Mouse (Mus musculus): ENCODE data around the gene Mthfd1l. TPM values are rescaled to one million over a fixed set of nuclear protein-coding genes. Genes with fewer than 3 reads are reported as not detected.
"Not testable (repeated sequence)": the region's sequence is repeated elsewhere in the genome, so short reads cannot be mapped to it uniquely, and the experiment has no call there.

Gene Mthfd1l
- total RNA-seq, 2 experiments from 2014 or later: 0.87 to 1.3 TPM

- intact Hi-C loops (cut with DNase I): loop anchor here (5.0 kb wide), 1 partner anchor 71 kb away; no protein-coding TSS in a partner anchor
- DNase-seq: peak in 1 of 2 experiments; percentile 17
Measured at GRCm38 (mm10) chr10:4111095-4111794, 138.3 kb downstream of the Mthfd1l start.

- DNase-seq: peak in 1 of 2 experiments; percentile 25
- intact Hi-C loops (cut with DNase I): loop anchor here (2.0 to 5.0 kb wide), 2 partner anchors 71 to 223 kb away; no protein-coding TSS in a partner anchor
Measured at GRCm38 (mm10) chr10:4111795-4112139, 138.8 kb downstream of the Mthfd1l start.

GRCm38 (mm10) chr10:4112611-4113327 lies 139.9 kb downstream of the Mthfd1l start:
- DNase-seq: no peak
- intact Hi-C loops (cut with DNase I): loop anchor here (2.0 to 5.0 kb wide), 2 partner anchors 70 to 222 kb away; no protein-coding TSS in a partner anchor

- intact Hi-C loops (cut with DNase I): loop anchor here (2.0 to 5.0 kb wide), 2 partner anchors 69 to 222 kb away; no protein-coding TSS in a partner anchor
- DNase-seq: no peak
Measured at GRCm38 (mm10) chr10:4113328-4113658, 140.4 kb downstream of the Mthfd1l start.

- no peak for DNase-seq
- intact Hi-C loops (cut with DNase I): no loop called here
Measured at GRCm38 (mm10) chr10:4116653-4117052, 143.7 kb downstream of the Mthfd1l start.

GRCm38 (mm10) chr10:4117091-4117490 lies 144.2 kb downstream of the Mthfd1l start:
- no peak for DNase-seq
- intact Hi-C loops (cut with DNase I): no loop called here

GRCm38 (mm10) chr10:4119287-4119686 lies 146.4 kb downstream of the Mthfd1l start:
- intact Hi-C loops (cut with DNase I): no loop called here
- no peak for DNase-seq

- intact Hi-C loops (cut with DNase I): loop anchor here (1.0 kb wide), 1 partner anchor 41 kb away; no protein-coding TSS in a partner anchor
- DNase-seq: peak; percentile 63 to 71
Measured at GRCm38 (mm10) chr10:4120708-4121107, 147.8 kb downstream of the Mthfd1l start.

- intact Hi-C loops (cut with DNase I): no loop called here
- no peak for DNase-seq
Measured at GRCm38 (mm10) chr10:4121197-4121596, 148.3 kb downstream of the Mthfd1l start.

- DNase-seq; intact Hi-C loops (cut with DNase I): not testable (repeated sequence)
Measured at GRCm38 (mm10) chr10:4123280-4123945, 150.5 kb downstream of the Mthfd1l start.

GRCm38 (mm10) chr10:4124148-4124547 lies 151.2 kb downstream of the Mthfd1l start:
- DNase-seq: no peak

GRCm38 (mm10) chr10:4125232-4125631 lies 152.3 kb downstream of the Mthfd1l start:
- intact Hi-C loops (cut with DNase I): no loop called here
- DNase-seq: no peak

More at GRCm38 (mm10) chr10:4124148-4124547, 151.2 kb downstream of the Mthfd1l start:
- intact Hi-C loops (cut with DNase I): no loop called here

GRCm38 (mm10) chr10:4126335-4127012 lies 153.6 kb downstream of the Mthfd1l start:
- no peak for DNase-seq
- intact Hi-C loops (cut with DNase I): no loop called here

GRCm38 (mm10) chr10:4128411-4128810 lies 155.5 kb downstream of the Mthfd1l start:
- intact Hi-C loops (cut with DNase I): no loop called here
- no peak for DNase-seq

- intact Hi-C loops (cut with DNase I): no loop called here
- no peak for DNase-seq
Measured at GRCm38 (mm10) chr10:4128915-4129314, 156.0 kb downstream of the Mthfd1l start.

- no peak for DNase-seq
- intact Hi-C loops (cut with DNase I): no loop called here
Measured at GRCm38 (mm10) chr10:4129461-4129860, 156.5 kb downstream of the Mthfd1l start.

- intact Hi-C loops (cut with DNase I): no loop called here
- no peak for DNase-seq
Measured at GRCm38 (mm10) chr10:4130034-4130607, 157.2 kb downstream of the Mthfd1l start.

GRCm38 (mm10) chr10:4132735-4133134 lies 159.8 kb downstream of the Mthfd1l start:
- DNase-seq: no peak
- intact Hi-C loops (cut with DNase I): no loop called here

GRCm38 (mm10) chr10:4135100-4135764 lies 162.3 kb downstream of the Mthfd1l start:
- no peak for DNase-seq
- intact Hi-C loops (cut with DNase I): no loop called here

- DNase-seq: no peak
- intact Hi-C loops (cut with DNase I): no loop called here
Measured at GRCm38 (mm10) chr10:4139531-4139930, 166.6 kb downstream of the Mthfd1l start.

Data from heart, postnatal 36 days (tissue).